Mouse (Mus musculus) thymus, postnatal 0 days (tissue): ENCODE data around the gene Slc16a1. TPM values are rescaled to one million over a fixed set of nuclear protein-coding genes. Genes with fewer than 3 reads are reported as not detected.
A peak's percentile ranks its signal among the peaks of the same experiment; 100 is the strongest.

Experiments
- DNase-seq: peaks from one replicate; pipeline ENCODE4 v3.0.0-alpha.2; 2015; ENCODE audit warnings: low spot score
- polyA plus RNA-seq: library from polyadenylated mRNA; unstranded; fragments of >200 nt; fragmentation: Nextera tagmentation; extraction: Ambion mirVana; gene quantifications from 2 replicates; pipeline ENCODE4 v1.2.1, GENCODE M21; 2015

The Slc16a1 gene
- polyA plus RNA-seq, 1 experiment from 2014 or later: 82.5 TPM

DNA sequence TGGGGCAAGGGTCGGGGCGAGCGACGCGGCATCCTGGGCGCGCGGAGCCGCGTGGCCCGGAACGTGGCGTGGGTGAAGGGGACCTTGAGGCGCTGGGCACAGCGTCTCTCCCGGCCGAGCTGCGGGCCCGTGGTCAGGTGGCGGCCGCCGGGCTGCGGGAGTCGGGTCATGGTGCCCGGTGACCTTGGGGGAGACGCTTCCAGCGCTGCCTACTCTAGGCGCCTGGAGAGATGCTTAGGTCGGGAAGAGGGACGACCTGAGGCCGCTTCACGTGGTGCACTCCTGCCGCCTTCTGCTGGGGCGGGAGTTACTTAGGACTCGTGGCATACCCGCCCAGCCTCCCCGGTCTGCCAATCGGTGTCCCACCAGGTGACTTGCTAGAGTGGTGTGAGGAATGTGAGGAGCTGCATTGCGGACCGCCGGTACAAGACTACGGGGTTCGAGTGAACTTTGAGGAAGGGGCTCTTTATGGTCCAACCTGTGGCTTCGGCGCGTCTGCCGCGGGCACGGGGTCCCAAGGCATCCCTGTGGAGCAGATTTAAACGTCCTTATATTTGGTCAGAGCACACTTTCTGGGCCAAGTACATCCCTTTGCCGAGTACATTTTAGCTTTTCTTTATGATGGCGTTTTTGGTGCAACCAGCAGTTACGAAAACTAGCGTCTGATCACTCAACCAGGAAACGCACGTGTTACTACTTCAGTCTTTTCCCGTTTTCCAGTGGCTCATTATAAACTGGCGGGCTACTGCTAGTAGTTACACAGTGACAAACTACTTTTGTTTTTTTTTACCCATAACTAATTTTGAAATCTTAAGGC lies 672 bp downstream of the Slc16a1 start:
- no peak for DNase-seq

GRCm38 (mm10) chr3:104639749-104640368 lies 1.4 kb downstream of the Slc16a1 start:
- peak; percentile 25 for DNase-seq

DNA sequence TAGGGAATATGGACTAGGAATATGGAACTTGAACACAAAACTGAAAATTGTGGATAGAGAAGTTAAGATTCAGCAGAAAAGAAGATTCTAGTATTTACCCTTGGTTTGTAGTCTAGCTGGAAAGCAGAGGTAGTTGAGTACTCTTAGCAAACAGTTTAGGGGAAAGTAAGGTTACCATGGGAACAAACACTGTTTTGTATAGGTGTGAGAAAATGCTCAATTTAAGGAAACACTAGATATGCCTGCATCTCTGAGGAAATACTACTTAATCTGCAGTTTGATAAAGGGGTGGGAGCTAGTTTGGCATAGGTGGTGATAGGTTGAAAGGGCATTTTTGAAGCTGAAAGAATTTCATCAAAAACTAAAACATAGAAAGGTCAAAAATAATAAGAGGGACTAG lies 2.4 kb downstream of the Slc16a1 start:
- peak; percentile 25 for DNase-seq

GRCm38 (mm10) chr3:104641313-104641712 lies 2.8 kb downstream of the Slc16a1 start:
- no peak for DNase-seq

DNA sequence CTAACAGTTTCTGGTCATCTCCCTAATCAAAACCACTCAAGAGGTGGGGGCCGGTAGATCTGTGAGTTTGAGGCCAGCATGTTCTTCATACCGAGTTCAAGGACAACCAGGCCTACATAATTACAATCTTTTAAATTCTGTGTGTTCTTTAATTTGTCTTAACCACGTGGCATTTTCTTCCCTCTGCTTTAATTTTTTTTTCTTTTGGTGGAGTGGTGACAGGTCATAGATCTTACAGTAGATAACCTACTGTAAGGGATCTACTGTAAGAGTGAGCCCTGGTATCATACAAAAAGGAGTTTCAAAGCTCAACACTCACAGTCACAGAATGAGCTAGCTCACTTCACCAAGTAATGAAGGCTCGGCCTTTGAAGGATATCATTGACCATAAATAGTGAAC lies 4.6 kb downstream of the Slc16a1 start:
- DNase-seq: no peak

DNA sequence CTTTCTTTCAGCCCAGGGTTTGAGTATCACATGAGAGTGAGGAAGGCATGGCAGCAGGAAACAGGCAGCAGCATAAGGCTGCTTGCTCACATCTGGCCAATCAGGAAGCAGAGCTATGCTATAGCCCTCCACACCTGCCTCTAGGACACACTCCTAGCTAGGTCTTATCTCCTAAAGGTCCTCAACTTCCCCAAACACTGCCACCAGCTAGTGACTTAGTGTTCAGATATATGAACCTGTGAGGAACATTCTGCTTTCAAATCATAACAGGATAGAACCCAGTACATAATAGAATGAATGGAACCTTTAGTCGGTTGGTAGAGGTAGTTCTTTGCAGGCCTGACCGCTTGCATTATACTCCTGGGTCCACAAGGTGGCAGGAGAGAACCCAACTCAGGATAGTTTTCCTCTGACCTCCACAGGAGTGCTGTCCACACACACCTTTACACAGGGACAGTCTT lies 5.4 kb downstream of the Slc16a1 start:
- peak; percentile 77 for DNase-seq

- no peak for DNase-seq
Observed at GRCm38 (mm10) chr3:104644371-104644770, 5.9 kb downstream of the Slc16a1 start.

GRCm38 (mm10) chr3:104654219-104654618 lies 15.8 kb downstream of the Slc16a1 start:
- no peak for DNase-seq

GRCm38 (mm10) chr3:104654921-104655320 lies 16.5 kb downstream of the Slc16a1 start:
- DNase-seq: no peak

DNA sequence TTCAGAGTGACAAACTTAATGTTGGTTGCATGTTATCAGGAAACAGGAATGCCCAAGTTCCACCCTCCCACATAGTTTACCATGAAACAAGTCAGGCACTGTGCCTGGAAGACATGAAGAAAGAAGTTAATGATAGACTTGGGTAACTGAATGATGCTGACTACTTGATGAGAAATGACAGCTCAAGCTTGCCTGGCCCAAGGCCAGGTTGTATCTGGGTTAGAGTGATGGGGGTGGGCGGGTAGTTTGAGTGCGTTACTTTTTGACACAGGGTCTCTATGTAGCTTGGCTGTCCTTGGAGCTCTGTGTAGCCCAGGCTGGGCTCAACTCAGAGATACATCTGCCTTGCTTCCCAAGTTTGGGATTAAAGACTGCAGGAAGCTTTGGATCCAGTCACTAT lies 20.2 kb downstream of the Slc16a1 start:
- DNase-seq: no peak

DNA sequence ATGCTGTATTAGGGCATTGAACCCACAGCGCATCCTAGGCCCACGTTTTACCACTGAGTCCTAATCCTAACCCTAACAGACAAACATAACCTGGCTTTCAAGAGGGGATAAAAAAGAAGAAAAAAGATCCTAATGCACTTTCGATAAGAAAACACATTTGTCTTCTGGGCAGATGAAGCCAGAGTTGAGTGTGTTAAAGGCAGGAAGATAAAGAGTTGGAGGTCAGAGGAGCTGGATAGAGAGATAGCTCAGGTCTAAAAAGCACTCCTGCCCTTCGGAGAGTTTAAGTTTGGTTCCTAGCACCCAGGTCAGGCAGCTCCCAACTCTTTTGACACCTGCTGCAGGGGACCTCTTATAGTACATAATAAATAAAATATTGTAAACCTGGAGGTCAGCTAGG lies 21.3 kb downstream of the Slc16a1 start:
- no peak for DNase-seq

- no peak for DNase-seq
Observed at GRCm38 (mm10) chr3:104660522-104660921, 22.1 kb downstream of the Slc16a1 start.

- no peak for DNase-seq
Observed at GRCm38 (mm10) chr3:104662007-104662406, 23.5 kb downstream of the Slc16a1 start.

DNA sequence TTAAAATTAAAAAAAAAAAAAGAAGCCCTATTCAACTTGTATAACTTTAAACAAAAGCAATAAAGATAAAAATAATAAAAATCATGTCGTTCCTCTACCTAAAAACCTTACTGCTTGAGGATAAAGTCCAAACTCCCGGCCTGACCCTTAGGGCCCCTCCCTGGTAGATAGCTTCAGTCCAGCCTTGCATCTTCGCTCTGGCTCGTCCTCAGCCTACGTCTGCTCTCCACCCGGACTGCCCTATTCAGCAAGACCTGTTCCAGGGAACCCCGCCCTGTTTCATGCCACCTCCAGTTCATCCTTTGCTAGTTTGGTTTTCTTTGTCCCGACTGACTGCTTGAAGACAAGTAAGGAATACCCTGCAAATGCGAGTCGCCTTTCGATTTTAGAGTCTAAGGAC lies 24.5 kb downstream of the Slc16a1 start:
- DNase-seq: no peak

DNA sequence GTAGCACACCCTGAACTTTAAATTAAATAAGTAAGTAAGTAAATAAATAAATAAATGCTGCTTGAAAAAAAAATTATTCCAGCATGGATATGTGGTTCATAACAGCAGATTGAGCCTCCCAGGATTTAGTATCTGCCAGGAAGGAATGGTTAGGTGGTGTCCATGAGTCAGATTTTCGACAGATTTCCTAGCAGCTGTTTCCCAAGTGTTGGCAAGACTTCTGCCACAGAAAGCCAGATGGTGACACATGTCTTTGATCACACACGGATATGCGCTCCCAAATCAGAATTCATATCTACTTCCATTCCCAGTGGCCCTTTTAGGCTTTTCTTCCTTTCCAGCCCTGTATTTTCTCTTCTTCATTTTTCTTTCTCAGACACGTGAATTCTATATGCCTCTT lies 28.5 kb downstream of the Slc16a1 start:
- no peak for DNase-seq

DNA sequence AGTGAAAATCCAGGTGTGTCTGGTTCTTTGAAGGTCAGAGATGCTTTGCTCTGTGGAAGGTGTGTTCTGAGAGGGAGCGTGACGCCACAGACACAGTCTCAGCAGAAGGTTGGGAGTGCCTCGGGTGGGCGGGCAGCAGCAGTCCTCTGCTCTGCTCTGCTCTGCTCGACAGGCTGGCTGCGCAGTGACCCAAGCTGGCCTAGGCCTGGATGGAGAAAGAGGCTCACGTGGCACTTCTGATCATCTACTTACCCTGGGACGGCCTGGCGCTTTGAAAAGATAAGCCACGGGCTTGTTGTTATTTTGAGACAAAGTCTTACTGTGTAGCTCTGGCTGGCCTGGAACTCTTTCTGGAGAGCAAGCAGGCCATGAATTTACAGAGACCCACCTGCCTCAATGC lies 29.0 kb downstream of the Slc16a1 start:
- DNase-seq: no peak

DNA sequence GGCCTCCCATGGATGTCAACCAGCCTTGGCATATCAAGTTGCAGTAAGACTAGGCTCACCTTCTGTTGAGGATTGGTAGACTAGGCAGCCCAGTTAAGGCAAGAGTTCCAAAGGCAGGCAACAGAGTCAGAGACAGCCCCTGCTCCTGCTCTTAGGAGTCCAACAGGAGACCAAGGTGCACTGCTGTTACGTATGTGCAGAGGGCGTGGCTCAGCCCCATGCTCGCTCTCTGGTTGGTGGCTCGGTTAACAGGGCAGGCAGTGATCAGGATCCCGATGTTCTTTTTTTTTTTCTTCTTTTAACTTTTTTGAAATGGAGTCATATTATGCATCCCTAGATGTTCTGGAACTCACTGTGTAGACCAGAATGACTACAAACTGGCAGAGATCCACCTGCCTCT lies 30.5 kb downstream of the Slc16a1 start:
- no peak for DNase-seq

- no peak for DNase-seq
Observed at GRCm38 (mm10) chr3:104669856-104670182, 31.4 kb downstream of the Slc16a1 start.

- peak; percentile 29 for DNase-seq
Observed at GRCm38 (mm10) chr3:104670183-104671020, 31.9 kb downstream of the Slc16a1 start.

- DNase-seq: peak; percentile 26
Observed at GRCm38 (mm10) chr3:104671543-104671942, 33.1 kb downstream of the Slc16a1 start.

- DNase-seq: no peak
Observed at GRCm38 (mm10) chr3:104672041-104672440, 33.6 kb downstream of the Slc16a1 start.
